Mouse (Mus musculus) midbrain, embryonic 14.5 days (tissue): ENCODE measurements around the gene Rab3d. TPM values are rescaled to one million over a fixed set of nuclear protein-coding genes. Genes with fewer than 3 reads are reported as not detected.

ENCODE experiments used
- ATAC-seq: fragments of 200-750 bp; cut with Nextera tagmentation; 2 replicates; pipeline ENCODE4 v1.8.0; 2017; ENCODE audit warnings: moderate number of reproducible peaks, moderate library complexity; ENCODE audit not compliant: low FRiP score, low TSS enrichment
- DNase-seq: peaks from one replicate; pipeline ENCODE4 v3.0.0-alpha.2; 2015
- H3K27ac ChIP-seq: fragments of 300-500 bp; sonication (generic); replicated peaks from 2 replicates; pipeline ENCODE4 v1.5.1; 2014; ENCODE audit warnings: mild to moderate bottlenecking, low read depth, low read length, moderate library complexity
- H3K27me3 ChIP-seq: fragments of 300-500 bp; sonication (generic); 2 replicates; pipeline ENCODE4 v1.6.1; 2014; ENCODE audit warnings: low read length, control low read depth, mixed read lengths; ENCODE audit not compliant: control insufficient read depth, insufficient read depth
- H3K36me3 ChIP-seq: fragments of 300-500 bp; sonication (generic); 2 replicates; pipeline ENCODE4 v1.6.1; 2014; ENCODE audit warnings: low read length, control low read depth; ENCODE audit not compliant: control insufficient read depth, insufficient read depth
- H3K4me1 ChIP-seq: fragments of 300-500 bp; sonication (generic); 2 replicates; pipeline ENCODE4 v1.6.1; 2014; ENCODE audit warnings: mild to moderate bottlenecking, antibody characterized with exemption, low read length, control low read depth; ENCODE audit not compliant: control insufficient read depth, insufficient read depth
- H3K4me2 ChIP-seq: fragments of 300-500 bp; sonication (generic); 2 replicates; pipeline ENCODE4 v1.6.1; 2014; ENCODE audit warnings: mild to moderate bottlenecking, low read length, moderate library complexity
- H3K4me3 ChIP-seq: fragments of 300-500 bp; sonication (generic); replicated peaks from 2 replicates; pipeline ENCODE4 v1.5.1; 2014; ENCODE audit warnings: low read depth, low read length
- H3K9ac ChIP-seq: fragments of 300-500 bp; sonication (generic); replicated peaks from 2 replicates; pipeline ENCODE4 v1.6.1; 2014; ENCODE audit warnings: mild to moderate bottlenecking, low read length, moderate library complexity
- H3K9me3 ChIP-seq: fragments of 300-500 bp; sonication (generic); 2 replicates; pipeline ENCODE4 v1.6.1; 2016; ENCODE audit warnings: low read length, control low read depth, mixed read lengths; ENCODE audit not compliant: control insufficient read depth
- WGBS: fragments of 180-500 bp; shearing (Covaris S2); extraction: QIAGEN DNeasy Blood & Tissue Kit; methylation state at CpG from one replicate; pipeline ENCODE4 v1.1.7; 2014; 5-methylcytosine and 5-hydroxymethylcytosine counted together
- polyA plus RNA-seq: library from polyadenylated mRNA; unstranded; fragments of >200 nt; fragmentation: Nextera tagmentation; extraction: Ambion mirVana; gene quantifications from 2 replicates; pipeline ENCODE4 v1.2.1, GENCODE M21; 2014

The Rab3d gene
- polyA plus RNA-seq: 9.8 and 10.2 TPM in 2 replicates

- Histone ChIP-seq H3K9me3 (no peaks in the 10 kb centered on the region), H3K27ac (peak within 1 kb of the TSS; percentile 41; the same call in 1 of the 2 replicates), H3K4me2 (peak within 1 kb of the TSS; percentile 88), H3K9ac (peak within 1 kb of the TSS; percentile 65), H3K4me1 (0 out of 2 replicates have a peak, but pooled peaks cover 3% of the 10 kb centered on the region), H3K27me3 (no peaks in the 10 kb centered on the region; the same call in 1 of the 2 replicates), H3K4me3 (peak within 1 kb of the TSS; percentile 55), H3K36me3 (0 out of 2 replicates have a peak, but pooled peaks cover 4% of the 10 kb centered on the region)
- DNase-seq: peak; percentile 94
- peak; percentile 91 for ATAC-seq
- WGBS: 1% methylated on average over 34 of the region's 36 CpGs
These were observed at the start of gene Rab3d for GRCm38 (mm10) chr9:21918035-21918592. Gene Rab3d (minus strand): TSS chr9:21918192.

GRCm38 (mm10) chr9:21963417-21963816, 45.4 kb upstream of the Rab3d start, which contains the start of gene Epor:
Gene Epor (minus strand): TSS chr9:21963506.
- peaks cover 14% of the 10 kb centered on the region for H3K4me1 ChIP-seq
- 10% methylated on average over 8 of the region's 8 CpGs for WGBS
- ATAC-seq (no peak), DNase-seq (no peak)
- peak within 1 kb of the TSS; percentile 55 for H3K4me2 ChIP-seq
- H3K9me3 ChIP-seq: no peaks in the 10 kb centered on the region
- H3K36me3 ChIP-seq: no peaks in the 10 kb centered on the region
- H3K9ac ChIP-seq: peak within 1 kb of the TSS; percentile 34; the same call in 1 of the 2 replicates
- peaks cover 43% of the 10 kb centered on the region for H3K27me3 ChIP-seq
- H3K27ac ChIP-seq: no peak within 1 kb of the TSS
- peak within 1 kb of the TSS; percentile 32 for H3K4me3 ChIP-seq

GRCm38 (mm10) chr9:21962416-21963059, 44.5 kb upstream of the Rab3d start:
- DNase-seq (peak; percentile 75), ATAC-seq (peak; percentile 54; the same call in 1 of the 2 replicates)
- 4% methylated on average over 34 of the region's 34 CpGs for WGBS
- H3K4me2 ChIP-seq: peak overlapping the region; percentile 55
- H3K36me3 ChIP-seq: no peaks in the 10 kb centered on the region
- H3K4me3 ChIP-seq: peak overlapping the region; percentile 32
- peaks cover 14% of the 10 kb centered on the region for H3K4me1 ChIP-seq
- no peaks in the 10 kb centered on the region for H3K9me3 ChIP-seq
- peaks cover 43% of the 10 kb centered on the region for H3K27me3 ChIP-seq
- H3K9ac ChIP-seq: peak overlapping the region; percentile 34; the same call in 1 of the 2 replicates
- no peak overlapping the region for H3K27ac ChIP-seq

GRCm38 (mm10) chr9:21962010-21962409, 44.0 kb upstream of the Rab3d start:
- ATAC-seq (no peak), DNase-seq (no peak)
- H3K4me3 ChIP-seq: peak overlapping the region; percentile 32
- H3K36me3 ChIP-seq: no peaks in the 10 kb centered on the region
- peaks cover 43% of the 10 kb centered on the region for H3K27me3 ChIP-seq
- peak overlapping the region; percentile 34; the same call in 1 of the 2 replicates for H3K9ac ChIP-seq
- WGBS: 0% methylated on average over 15 of the region's 15 CpGs
- no peak overlapping the region for H3K27ac ChIP-seq
- H3K9me3 ChIP-seq: no peaks in the 10 kb centered on the region
- peak overlapping the region; percentile 55 for H3K4me2 ChIP-seq
- peaks cover 14% of the 10 kb centered on the region for H3K4me1 ChIP-seq

GRCm38 (mm10) chr9:21961366-21961980, 43.5 kb upstream of the Rab3d start:
- 1% methylated on average over 35 of the region's 35 CpGs for WGBS
- no peaks in the 10 kb centered on the region for H3K9me3 ChIP-seq
- no peaks in the 10 kb centered on the region for H3K36me3 ChIP-seq
- no peak overlapping the region for H3K27ac ChIP-seq
- DNase-seq (no peak), ATAC-seq (no peak)
- H3K4me1 ChIP-seq: peaks cover 17% of the 10 kb centered on the region
- peak overlapping the region; percentile 32 for H3K4me3 ChIP-seq
- peak overlapping the region; percentile 55 for H3K4me2 ChIP-seq
- peaks cover 43% of the 10 kb centered on the region for H3K27me3 ChIP-seq
- peak overlapping the region; percentile 34; the same call in 1 of the 2 replicates for H3K9ac ChIP-seq

DNA sequence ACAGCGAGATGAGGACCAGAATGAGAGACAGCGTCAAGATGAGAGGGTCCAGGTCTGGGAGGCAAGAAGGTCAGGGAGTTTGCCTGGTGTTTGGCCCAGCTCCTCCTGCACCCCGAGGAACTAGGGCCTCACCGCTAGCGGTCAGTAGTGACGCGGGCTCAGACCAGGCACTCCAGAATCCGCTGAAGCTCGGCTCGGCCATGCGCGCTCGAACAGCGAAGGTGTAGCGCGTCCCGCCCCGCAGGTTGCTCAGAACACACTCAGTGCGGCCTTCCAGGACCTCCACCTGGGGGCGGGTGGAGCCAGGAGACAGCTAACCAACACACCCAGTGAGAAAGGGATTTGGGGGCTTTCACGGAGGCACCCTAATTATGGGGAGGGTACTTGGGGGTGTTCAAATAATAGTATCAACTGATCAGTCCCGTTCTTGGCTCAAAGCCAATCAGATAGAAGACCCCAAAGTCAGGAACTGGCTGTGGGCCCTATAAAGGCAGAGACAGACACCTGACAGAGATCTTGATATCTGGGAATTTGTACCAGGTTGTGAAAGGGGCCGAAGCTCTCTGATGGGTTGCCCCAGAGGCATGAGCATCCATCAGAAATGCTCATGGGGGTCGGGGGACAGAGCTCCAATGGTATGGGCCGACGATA, 42.7 kb upstream of the Rab3d start:
- Histone ChIP-seq H3K4me3 (no peak overlapping the region), H3K27me3 (peaks cover 43% of the 10 kb centered on the region), H3K36me3 (no peaks in the 10 kb centered on the region), H3K4me1 (peaks cover 20% of the 10 kb centered on the region), H3K27ac (no peak overlapping the region), H3K9me3 (no peaks in the 10 kb centered on the region), H3K4me2 (no peak overlapping the region), H3K9ac (no peak overlapping the region)
- WGBS: 11% methylated on average over 26 of the region's 26 CpGs
- DNase-seq: no peak
- no peak for ATAC-seq

DNA sequence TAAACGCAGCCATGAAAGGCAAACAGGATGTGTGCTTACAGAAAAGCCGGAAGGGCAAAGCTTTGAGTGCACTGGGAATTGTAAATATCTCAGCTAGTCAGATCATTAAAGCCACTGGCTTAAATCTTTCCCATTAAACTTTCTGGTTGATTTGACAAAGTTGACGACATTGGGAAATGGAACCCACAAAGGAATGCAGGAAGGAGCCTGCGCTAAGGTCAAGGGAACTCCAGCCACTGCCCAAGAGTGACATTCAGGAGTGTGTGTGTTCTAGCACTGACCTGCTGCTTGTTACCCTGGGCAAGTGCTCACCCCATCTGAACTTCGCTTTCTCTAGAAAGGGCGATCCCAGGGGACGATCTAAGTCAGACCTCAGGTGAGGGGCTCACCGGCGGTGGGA, 42.1 kb upstream of the Rab3d start:
- peaks cover 20% of the 10 kb centered on the region for H3K4me1 ChIP-seq
- H3K27ac ChIP-seq: no peak overlapping the region
- peaks cover 43% of the 10 kb centered on the region for H3K27me3 ChIP-seq
- ATAC-seq: no peak
- H3K9me3 ChIP-seq: no peaks in the 10 kb centered on the region
- H3K4me2 ChIP-seq: no peak overlapping the region
- no peak for DNase-seq
- no peaks in the 10 kb centered on the region for H3K36me3 ChIP-seq
- H3K4me3 ChIP-seq: no peak overlapping the region
- H3K9ac ChIP-seq: no peak overlapping the region
- 61% methylated on average over 9 of the region's 9 CpGs for WGBS

DNA sequence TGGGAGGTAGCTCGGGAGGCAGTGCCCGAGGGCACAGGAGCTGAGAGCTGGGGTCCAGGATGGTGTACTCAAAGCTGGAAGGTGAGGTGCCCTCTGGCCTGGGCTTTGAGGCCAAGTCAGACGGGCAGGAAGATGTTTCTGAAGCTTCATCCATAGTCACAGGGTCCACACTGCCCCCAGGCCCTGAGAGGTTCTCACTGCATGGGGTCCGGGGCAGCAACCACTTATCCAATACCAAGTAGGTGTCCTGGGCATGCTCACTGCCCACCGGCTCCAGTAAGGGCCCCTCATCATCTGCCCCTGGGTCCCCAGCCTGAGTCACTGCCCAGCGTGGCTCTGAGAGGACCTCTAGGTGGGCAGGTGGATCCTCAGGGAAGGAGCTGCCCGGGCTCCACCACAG, 41.3 kb upstream of the Rab3d start:
- no peaks in the 10 kb centered on the region for H3K36me3 ChIP-seq
- ATAC-seq (no peak), DNase-seq (no peak)
- no peaks in the 10 kb centered on the region for H3K9me3 ChIP-seq
- 90% methylated on average over 7 of the region's 7 CpGs for WGBS
- H3K27ac ChIP-seq: no peak overlapping the region
- peaks cover 43% of the 10 kb centered on the region for H3K27me3 ChIP-seq
- H3K4me3 ChIP-seq: no peak overlapping the region
- no peak overlapping the region for H3K4me2 ChIP-seq
- H3K9ac ChIP-seq: no peak overlapping the region
- H3K4me1 ChIP-seq: peaks cover 25% of the 10 kb centered on the region
